Mouse (Mus musculus): ENCODE data around the gene Gm36079.
"Not testable (repeated sequence)": the region's sequence is repeated elsewhere in the genome, so short reads cannot be mapped to it uniquely, and the experiment has no call there.

Gm36079 gene

DNA sequence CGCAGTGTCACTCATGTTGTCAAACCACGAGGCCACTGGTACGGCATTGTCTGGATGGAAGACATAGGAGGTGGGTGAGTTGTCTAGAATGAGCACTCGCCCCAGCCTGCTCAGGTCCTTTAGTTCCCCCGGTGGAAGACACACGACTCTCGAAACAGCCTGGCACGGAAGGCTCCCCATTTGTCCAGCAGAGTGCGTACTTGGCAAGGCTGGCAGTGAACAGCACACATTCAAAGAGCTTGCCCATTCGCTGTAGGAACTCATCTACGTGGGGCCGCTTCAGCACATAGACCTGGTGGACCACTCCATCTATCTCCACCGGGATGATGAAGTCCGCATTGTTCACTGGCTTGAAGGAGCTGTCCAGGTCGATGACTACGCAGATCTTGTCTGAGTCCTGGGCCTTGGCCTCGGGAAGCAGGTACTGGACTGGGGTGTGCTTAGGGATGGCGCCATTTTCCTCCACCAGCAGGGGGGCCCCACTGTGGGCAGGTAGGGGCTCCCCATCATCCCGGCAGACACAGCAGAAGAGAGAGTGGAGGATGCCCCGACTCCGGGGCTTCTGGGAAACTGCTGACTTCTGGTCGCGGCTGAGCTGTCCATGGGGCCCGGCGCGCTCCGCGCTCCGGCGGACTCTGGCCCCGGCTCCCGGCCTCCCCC, 11.3 kb downstream of the Gm36079 start:
- DNase-seq (ENCODE audit: low spot score) = not testable (repeated sequence)

DNA sequence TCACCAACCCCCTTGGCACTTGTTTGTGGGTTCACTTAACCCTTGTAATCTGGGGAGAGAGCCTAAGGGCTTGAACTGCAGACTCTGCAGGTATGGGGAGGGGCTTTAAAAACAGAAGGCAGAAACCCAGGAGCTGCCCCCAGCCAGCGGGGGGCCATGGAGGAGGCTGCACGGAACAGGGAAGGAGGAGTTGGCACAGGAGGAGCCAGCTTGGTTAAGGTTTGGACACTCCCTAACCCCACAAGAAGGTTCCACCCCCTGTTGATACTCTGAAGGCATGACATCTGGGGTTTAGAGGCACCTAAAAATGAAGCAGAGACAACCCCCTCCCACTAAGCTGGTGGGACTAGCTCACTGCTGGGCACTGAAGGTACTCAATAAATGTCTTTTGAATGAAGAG, 12.8 kb downstream of the Gm36079 start:
- not testable (repeated sequence) for DNase-seq (ENCODE audit: low spot score)

DNA sequence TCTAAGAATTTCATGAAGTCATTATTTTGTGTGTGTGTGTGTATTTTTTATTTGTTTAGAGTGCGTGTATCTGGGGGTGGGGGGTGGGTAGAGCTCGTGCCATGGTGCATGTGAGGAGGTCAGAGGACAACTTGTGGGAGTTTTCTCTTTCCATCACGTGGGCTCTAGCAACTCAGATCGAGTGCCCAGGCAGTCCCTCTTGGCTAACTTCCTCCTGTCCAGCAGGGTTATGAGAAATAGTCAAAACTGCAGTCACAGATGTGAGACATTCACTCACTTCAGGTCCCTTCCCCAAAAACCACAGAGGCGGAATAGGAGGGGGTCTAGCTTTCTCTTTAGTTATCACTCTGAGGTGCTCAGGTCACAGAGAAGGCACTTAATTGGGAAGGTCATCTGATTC, 13.3 kb downstream of the Gm36079 start:
- not testable (repeated sequence) for DNase-seq (ENCODE audit: low spot score)

DNA sequence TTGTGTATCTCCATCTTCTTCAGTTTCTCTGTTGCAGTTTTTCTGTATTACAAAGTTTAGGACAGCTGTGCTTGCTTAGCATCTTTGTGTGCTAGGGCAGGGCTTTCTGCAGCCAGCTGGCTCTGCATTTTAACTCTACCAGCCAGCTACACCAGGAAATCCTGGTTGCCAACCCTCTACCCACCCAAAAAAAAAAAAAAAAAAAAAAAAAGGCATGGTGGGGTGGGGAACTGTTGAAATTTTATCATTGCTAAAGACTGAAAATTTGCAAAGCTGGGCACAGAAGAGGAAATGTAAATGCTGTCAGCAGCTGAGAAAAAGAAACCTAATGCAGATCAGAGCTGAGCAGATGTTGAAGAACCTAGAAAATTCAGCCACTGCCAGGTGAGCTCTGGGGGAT, 16.7 kb downstream of the Gm36079 start:
- not testable (repeated sequence) for DNase-seq (ENCODE audit: low spot score)

- DNase-seq (ENCODE audit: low spot score) = not testable (repeated sequence)
These were observed 27.6 kb downstream of the Gm36079 start for GRCm38 (mm10) chr13:119999215-119999614.

- not testable (repeated sequence) for DNase-seq (ENCODE audit: low spot score)
These were observed 28.2 kb downstream of the Gm36079 start for GRCm38 (mm10) chr13:119998442-119999086.

GRCm38 (mm10) chr13:119991917-119992496, 34.8 kb downstream of the Gm36079 start:
- DNase-seq (ENCODE audit: low spot score) = not testable (repeated sequence)

DNA sequence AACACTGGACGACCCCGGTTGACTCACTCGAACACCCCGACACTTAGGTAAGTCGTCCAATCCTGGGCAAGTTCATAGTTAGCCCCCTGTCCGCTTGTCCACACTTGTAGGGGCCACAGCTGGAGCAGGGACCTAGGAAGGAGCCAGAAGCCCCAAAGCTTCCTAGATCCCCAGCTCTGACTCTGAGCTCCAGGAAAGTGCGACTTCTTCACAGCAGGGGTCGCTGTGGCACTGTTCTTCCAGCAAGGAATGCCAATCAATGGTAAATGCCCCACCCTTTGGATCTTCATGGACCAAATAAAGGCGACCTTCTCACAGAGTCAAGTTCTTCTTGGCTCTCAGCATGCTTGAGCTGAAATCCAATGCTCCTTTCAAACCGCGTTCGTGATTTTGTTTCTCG, 35.5 kb downstream of the Gm36079 start:
- not testable (repeated sequence) for DNase-seq (ENCODE audit: low spot score)

All from ovary, postnatal 14 days (tissue).